Mouse (Mus musculus) sigmoid colon, adult 10 weeks (tissue): ENCODE data around the gene Olfr1263. TPM values are rescaled to one million over a fixed set of nuclear protein-coding genes. Genes with fewer than 3 reads are reported as not detected.

Source experiments
- polyA plus RNA-seq: library from polyadenylated mRNA; stranded (reverse); fragments of 350-450 nt; fragmentation: Illumina TruSeq; extraction: RNeasy Lipid Tissue Mini Kit (QIAGEN cat#74804); gene quantifications from one replicate; pipeline ENCODE4 v1.2.3, GENCODE M21; 2014; ENCODE audit warnings: low read depth, low replicate concordance

The Olfr1263 gene
- not detected for polyA plus RNA-seq

GRCm38 (mm10) chr2:90011831-90012230 is at the start of gene Olfr1263:
Olfr1263 (plus strand) TSS chr2:90012131.

GRCm38 (mm10) chr2:89974184-89974583 is 37.7 kb upstream of the Olfr1263 start, which contains the start of gene Olfr1260:
Olfr1260 (plus strand) TSS chr2:89974340.

GRCm38 (mm10) chr2:89990921-89991320 is 21.0 kb upstream of the Olfr1263 start, which contains the start of gene Olfr1261:
Olfr1261 (plus strand) TSS chr2:89991221.

GRCm38 (mm10) chr2:89999845-90000244 is 12.1 kb upstream of the Olfr1263 start, which contains the start of gene Olfr1262:
Olfr1262 (plus strand) TSS chr2:90000145.

GRCm38 (mm10) chr2:90025477-90025876 is 13.5 kb downstream of the Olfr1263 start, which contains the start of gene Olfr1264:
Olfr1264 (minus strand) TSS chr2:90025577.

GRCm38 (mm10) chr2:90035037-90035436 is 23.1 kb downstream of the Olfr1263 start, which contains the start of gene Olfr1265:
Olfr1265 (plus strand) TSS chr2:90035337.

GRCm38 (mm10) chr2:90063494-90063893 is 51.6 kb downstream of the Olfr1263 start, which contains the start of gene Olfr140:
Olfr140 (minus strand) TSS chr2:90063594.

Other genes with a start within 250 kb of the Olfr1263 start
- gene Olfr1254, start 218.5 kb upstream of the Olfr1263 start, polyA plus RNA-seq = not detected
- gene Olfr1255, start 200.1 kb upstream of the Olfr1263 start, polyA plus RNA-seq = not detected
- gene Olfr1256, start 170.6 kb upstream of the Olfr1263 start, polyA plus RNA-seq = not detected
- not detected for gene Olfr48, start 163.9 kb upstream of the Olfr1263 start, polyA plus RNA-seq
- not detected for gene Olfr1257, start 133.7 kb upstream of the Olfr1263 start, polyA plus RNA-seq
- gene Olfr1258, start 84.8 kb upstream of the Olfr1263 start, polyA plus RNA-seq = not detected
- gene Olfr1259, start 63.5 kb upstream of the Olfr1263 start, polyA plus RNA-seq = not detected
- not detected for gene Olfr1260, start 37.8 kb upstream of the Olfr1263 start, polyA plus RNA-seq
- not detected for gene Olfr1261, start 20.9 kb upstream of the Olfr1263 start, polyA plus RNA-seq
- gene Olfr1262, start 12.0 kb upstream of the Olfr1263 start, polyA plus RNA-seq = not detected
- not detected for gene Olfr1264, start 13.4 kb downstream of the Olfr1263 start, polyA plus RNA-seq
- not detected for gene Olfr1265, start 23.2 kb downstream of the Olfr1263 start, polyA plus RNA-seq
- not detected for gene Olfr140, start 51.5 kb downstream of the Olfr1263 start, polyA plus RNA-seq
- not detected for gene Olfr1269, start 109.3 kb downstream of the Olfr1263 start, polyA plus RNA-seq
- not detected for gene Olfr32, start 130.2 kb downstream of the Olfr1263 start, polyA plus RNA-seq
- gene Olfr1270, start 141.0 kb downstream of the Olfr1263 start, polyA plus RNA-seq = not detected
- gene Olfr1506, start 212.4 kb downstream of the Olfr1263 start, polyA plus RNA-seq = not detected
- not detected for gene Olfr142, start 245.5 kb downstream of the Olfr1263 start, polyA plus RNA-seq